Mouse (Mus musculus) frontal cortex, postnatal 10 days (tissue): Measurements from ENCODE around the gene Ltbp4.

ENCODE experiments used
- DNase-seq, 2 experiments: peaks; one replicate each; pipeline ENCODE4 v3.0.0; 2022; ENCODE audit warnings: low spot score in 2 of 2, mixed read lengths in 1 of 2

The Ltbp4 gene

GRCm38 (mm10) chr7:27258205-27258899 is 79.1 kb downstream of the Ltbp4 start, which contains the start of gene Numbl:
Gene Numbl, plus strand, starts transcription at chr7:27258433.
- DNase-seq: peak; percentile 89

GRCm38 (mm10) chr7:27257852-27258204 is 79.7 kb downstream of the Ltbp4 start:
- DNase-seq: no peak

- DNase-seq: peak; percentile 65 to 67
These were observed 80.2 kb downstream of the Ltbp4 start for GRCm38 (mm10) chr7:27257046-27257851.

GRCm38 (mm10) chr7:27255721-27256120 is 81.8 kb downstream of the Ltbp4 start:
- no peak for DNase-seq
